Mouse (Mus musculus): Measurements from ENCODE around the gene Kcnrg.
"Not testable (repeated sequence)": the region's sequence is repeated elsewhere in the genome, so short reads cannot be mapped to it uniquely, and the experiment has no call there.

Gene Kcnrg

DNA sequence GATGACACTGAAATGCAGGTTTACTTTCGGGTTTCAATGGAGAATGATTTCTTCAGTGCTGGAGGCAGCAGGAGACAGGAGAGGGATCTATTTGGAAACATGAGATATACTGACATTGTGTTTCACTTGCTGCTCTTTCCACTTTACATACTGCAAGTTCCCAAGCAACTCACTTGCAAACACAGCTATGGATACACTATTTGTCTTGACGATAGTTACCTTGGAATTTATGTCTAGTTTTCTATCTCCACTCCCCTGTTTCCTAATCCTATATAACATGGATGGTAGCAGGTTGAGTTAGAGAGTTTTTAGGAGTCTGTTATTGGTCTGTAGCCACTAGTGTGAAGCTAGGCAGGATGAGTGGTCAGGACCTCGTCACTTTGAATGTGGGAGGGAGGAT is at the start of gene Kcnrg:
Kcnrg (plus strand) TSS at position 301 of the 400 bp plus-strand sequence.
- no peak for DNase-seq (ENCODE audit: low spot score in 2 of 2)

DNA sequence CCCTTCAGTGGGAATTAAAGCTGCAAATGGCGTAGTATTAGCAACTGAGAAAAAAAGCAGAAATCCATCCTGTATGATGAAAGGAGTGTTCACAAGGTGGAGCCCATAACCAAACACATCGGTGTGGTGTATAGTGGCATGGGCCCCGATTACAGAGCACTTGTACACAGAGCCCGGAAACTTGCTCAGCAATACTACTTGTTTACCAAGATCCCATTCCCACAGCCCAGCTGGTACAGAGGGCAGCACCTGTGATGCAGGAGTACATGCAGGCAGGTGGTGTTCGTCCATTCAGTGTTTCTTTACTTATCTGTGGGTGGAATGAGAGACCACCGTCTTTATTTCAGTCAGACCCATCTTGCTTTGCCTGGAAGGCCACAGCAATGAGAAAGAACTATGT is 48.4 kb upstream of the Kcnrg start:
- no peak for DNase-seq (ENCODE audit: low spot score in 2 of 2)

DNA sequence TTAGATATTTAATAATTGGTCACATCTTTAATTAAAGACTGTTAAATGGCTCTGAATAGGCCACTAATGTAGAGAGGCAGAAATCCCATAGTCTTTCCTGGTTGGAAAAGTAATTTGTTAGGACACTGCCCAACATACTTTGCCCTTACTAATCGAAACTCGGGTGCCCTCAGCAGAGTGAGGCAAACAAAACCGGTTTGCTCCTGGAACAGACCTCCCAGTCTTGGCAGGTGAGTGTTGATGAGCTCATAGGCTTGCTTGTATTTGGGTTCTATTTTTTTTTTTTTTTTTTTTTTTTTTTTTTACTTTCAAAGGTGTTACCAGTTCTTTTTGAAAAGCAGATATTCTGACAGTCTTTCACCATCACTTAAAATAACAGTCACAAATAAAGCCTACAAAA is 47.4 kb upstream of the Kcnrg start:
- DNase-seq (ENCODE audit: low spot score in 2 of 2): no peak

DNA sequence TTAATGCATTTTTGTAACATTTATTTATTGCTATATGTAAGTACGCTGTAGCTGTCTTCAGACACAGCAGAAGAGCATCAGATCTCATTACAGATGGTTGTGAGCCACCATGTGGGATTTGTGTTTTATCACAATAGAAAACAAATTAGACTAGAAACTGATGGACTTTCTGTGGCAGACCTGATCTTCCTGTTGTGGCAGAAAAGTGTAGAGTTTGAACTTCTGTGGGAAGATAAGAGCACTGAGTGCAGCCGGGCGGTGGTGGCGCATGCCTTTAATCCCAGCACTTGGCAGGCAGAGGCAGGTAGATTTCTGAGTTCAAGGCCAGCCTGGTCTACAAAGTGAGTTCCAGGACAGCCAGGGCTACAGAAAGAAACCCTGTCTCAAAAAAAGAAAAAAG is 41.0 kb upstream of the Kcnrg start:
- not testable (repeated sequence) for DNase-seq (ENCODE audit: low spot score in 2 of 2)

DNA sequence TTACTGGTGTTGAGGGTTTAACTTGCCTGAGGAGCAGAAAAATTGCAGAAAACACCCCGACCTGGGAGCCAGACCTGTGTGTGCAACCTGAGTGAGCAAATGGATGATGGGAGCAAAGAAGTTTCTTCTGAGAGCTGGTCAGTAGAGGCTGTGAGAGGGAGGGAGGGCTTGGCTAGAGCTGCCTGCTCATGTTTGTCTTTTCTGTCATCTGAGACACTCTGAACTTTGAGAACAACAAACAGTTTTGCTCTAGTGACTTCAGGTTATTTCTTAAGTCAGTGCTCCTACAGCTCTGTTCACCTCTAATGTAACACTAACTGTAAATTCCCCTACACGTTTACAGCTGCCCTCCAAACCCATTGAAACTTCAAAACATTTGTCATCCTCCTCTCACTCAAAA is 37.9 kb upstream of the Kcnrg start:
- DNase-seq (ENCODE audit: low spot score in 2 of 2): no peak

DNA sequence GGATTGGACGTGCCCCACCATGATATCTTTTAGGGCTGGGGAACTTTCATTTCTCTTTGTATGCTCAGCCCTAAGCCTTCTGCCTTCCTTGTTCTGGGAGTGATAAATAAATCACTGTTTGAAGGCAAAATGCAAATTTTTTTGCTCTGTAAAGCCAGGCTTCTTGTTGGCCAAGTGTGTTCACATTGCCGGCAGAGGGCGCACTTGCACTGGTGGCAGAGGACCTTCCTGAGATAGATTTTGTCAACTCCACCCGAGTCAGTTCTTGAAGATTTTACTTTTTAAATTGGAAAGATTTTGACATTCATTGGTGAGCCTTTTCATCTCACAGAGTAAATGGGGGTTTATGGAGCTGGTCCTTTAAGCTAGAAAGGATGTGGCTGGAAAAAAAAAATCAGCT is 35.9 kb upstream of the Kcnrg start:
- DNase-seq (ENCODE audit: low spot score in 2 of 2): peak; percentile 63 to 84

DNA sequence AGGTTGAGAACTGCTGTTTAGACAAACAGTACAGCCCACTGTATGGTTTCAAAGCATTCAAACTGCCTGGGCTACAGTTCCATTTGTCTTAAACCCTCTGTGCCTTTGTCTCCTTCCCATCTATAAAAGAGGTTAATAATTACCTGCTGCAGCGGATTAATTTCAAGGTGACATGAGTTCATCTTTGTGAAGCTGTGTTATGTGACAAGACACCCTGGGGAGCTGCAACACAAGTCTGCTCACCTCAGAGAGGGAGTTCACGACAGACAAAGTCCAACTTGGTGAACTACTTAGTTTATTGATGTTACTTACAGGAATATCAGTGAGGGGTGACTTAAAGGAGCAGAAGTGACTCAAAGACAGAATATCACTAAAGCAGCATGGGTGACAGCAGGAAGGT is 35.1 kb upstream of the Kcnrg start:
- no peak for DNase-seq (ENCODE audit: low spot score in 2 of 2)

DNA sequence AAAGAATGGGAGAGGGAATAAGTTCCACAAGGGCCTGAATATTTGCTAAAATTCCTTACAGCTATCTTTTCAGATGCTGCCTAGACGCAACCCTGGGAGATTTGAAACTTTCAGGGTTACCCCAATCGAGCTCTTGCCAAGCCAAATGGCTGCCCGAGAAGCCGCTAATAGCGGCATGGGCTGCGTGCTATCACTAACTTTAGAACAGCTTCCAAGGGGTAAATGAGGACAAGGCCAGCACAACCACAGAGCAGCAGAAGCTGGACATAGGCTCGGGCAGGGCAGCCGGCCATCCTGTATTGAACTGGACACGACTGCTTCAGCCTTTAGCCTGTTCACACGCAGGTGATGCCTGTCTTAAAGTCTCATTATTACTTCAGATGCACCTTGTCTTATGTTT is 32.2 kb upstream of the Kcnrg start:
- DNase-seq (ENCODE audit: low spot score in 2 of 2): no peak

DNA sequence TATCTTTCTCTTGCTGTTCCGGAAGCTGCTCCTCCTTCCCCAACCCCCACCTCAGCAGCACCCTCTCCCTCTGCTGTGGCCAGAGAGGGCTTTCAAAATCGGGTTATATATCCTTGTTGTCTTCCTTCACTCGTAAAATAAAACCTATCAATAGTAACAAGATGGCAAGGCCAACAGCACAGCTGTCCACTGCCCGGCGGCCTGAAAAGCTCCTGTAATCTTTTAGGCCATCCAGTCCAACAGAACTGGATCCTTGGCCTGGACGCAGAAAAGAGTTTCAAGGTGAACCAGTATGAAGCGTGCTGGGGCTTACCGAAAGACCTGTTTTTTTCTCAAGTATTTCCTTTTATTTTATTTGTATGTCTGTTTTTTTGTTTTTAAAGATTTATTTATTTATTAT is 31.3 kb upstream of the Kcnrg start:
- no peak for DNase-seq (ENCODE audit: low spot score in 2 of 2)

DNA sequence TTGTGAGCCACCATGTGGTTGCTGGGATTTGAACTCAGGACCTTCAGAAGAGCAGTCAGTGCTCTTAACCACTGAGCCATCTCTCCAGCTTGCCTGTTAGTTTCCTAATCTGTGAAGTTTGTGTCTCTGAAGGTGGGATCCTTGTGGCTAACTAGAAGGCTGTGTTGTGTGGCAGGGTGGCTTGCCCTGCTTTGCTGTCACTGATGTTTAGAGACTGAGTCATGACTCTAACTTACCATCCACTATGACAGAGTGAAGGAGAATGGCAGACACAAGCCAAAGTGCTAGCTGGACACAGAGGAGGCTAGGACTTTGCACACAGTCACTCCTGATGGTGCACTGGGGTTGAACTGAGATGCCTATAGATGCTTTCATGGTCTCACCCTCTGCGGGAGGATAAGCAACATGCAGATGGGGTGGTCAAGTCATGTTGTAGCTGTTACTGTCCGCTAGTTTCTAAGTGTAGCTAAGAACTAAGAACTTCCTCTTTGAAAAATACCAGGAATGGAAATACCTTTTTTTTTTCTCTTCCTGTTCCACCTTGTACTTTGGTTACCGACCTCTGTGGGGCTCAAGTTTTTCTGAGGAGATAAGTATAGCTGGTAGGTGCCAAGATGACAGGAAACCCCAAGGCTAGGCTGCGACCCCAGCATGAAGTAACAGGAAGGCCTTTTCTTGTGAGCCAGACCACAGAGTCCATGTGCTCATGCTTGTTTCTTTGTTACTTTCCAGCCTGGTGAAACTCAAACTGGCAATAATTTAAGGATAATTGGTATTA is 17.8 kb upstream of the Kcnrg start:
- DNase-seq (ENCODE audit: low spot score in 2 of 2): no peak

DNA sequence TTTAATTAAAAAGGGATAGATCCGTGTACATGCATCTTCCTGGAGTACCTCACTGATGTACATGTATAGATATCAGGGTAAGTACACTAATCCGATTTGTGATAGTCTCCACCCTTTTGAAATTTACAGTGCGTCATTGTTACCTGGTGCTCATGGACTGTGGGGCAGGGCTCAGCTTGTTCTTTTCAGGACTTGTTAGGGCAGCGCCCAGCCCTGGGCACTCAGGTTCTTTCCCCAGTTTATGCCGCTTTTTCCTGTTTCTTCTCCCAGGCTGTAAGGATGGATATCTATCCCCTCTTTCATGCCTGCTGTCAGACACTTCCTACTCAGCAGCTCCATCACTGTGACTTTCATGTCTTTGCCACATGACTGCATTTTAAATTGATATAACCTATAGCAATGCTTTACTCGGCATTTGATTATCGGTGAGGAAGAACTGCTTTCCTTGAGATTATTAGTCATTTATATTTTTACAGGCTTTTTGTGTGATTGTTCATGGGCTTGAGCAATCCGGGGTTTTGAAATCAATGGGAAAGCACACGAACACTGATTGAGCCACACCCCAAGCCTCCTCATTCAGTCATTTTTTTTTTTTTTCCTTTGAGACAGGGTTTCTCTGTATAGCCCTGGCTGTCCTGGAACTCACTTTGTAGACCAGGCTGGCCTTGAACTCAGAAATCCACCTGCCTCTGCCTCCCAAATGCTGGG is 10.4 kb upstream of the Kcnrg start:
- DNase-seq (ENCODE audit: low spot score in 2 of 2): no peak

DNA sequence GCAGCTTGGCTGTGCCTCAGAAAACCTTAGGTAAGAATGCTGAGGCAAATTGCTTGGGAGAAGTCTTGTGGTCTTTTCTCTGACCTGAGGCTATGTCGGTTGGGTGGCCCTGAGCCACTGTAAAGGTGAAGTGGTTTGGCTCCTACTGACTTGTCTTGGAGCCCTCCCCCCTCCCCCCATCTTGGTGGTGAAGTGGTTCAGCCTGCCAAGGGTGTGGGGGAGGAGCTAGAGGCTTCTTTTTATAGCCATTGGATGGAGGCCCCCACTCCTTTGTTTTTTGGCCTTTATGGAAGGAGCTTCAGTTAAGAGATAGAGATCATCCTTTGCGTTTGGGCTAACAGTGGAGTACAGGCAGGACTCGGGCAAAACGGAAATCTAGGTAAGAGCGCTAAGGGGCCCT is 9.3 kb upstream of the Kcnrg start, which contains the start of gene Trim13:
Trim13 (plus strand) TSS at position 280 of the 400 bp plus-strand sequence.
- DNase-seq (ENCODE audit: low spot score in 2 of 2): no peak

DNA sequence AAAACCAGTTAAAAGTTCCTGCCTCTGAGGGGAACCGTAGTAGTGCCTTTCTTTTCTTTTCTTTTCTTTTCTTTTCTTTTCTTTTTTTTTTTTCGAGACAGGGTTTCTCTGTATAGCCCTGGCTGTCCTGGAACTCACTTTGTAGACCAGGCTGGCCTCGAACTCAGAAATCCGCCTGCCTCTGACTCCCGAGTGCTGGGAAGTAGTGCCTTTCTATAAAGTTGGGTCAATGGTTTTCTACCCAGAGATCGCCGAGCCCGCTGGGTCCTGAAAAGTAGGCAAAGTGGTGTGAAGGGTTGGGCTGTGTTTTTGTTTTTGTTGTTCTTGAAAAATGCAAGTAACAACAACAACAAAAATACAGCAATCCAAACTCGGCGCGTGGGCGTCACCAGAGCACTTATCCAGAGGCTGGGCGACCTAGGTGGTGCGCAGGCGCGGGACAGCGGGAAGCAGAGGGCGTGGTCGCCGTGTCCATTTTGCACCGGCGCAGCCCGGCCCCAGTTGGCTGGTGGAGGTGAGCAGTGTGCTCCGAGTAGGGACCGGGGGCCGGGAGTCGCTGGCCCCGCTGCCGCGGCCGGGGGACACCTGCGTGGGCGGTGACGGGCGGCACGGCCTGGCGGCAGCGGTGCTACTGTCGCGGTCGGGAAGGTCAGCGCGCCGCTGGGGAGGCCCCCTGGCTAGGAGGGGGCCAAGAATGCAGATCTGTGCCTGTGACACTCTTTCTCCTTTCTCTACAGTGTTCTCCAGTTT is 8.0 kb upstream of the Kcnrg start:
- DNase-seq (ENCODE audit: low spot score in 2 of 2): peak; percentile 83 to 86

DNA sequence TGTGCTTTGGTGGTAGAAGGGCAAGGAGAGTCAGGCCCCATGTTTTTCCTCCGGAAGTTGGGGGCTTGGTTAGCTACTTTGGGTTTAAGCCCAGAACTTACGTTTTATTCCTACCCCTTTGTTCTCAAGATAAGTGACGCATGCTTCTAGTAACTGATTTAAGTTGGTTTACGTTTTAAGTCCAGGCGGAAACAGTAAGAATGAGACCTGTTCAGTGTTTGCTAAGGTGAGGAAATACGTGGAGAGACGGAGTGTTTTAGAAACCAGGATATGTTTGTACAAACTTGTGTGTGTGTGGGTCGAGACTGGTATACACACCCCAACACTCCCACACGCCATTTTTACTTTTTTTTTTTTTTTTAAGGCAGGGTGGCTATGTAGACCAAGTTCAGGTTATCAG is 5.9 kb upstream of the Kcnrg start:
- no peak for DNase-seq (ENCODE audit: low spot score in 2 of 2)

DNA sequence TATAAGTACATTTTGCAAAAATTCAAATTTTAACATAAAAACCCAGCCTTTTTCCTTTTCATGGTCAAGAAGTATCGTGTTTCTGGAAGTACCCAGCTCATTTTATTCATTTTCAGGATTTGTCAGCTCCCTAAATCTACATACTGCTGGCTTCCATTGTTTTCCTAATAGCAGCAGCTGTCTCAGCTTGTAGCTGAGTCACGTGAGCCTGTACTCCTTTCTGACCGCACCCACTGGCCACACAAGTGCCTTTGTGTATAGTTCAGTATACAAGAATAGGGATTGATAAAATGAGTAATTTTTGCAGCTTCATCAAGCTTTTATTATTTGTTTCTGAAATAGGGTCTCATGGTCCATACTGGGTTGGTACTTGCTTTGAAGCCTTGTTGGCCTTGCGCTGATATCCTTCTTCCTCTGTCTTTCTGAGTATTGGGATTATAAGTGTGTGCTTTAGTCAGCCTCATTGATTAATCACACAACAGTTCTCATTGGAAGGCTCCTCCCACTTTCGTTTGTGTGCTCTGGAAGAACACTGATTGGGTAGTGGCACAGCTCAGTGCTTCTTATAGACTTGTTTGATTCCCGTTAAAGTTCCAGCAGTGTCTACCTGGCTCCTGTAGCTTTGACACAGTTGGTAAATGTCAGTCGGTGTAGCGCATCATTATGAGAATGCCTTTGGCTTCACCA is 4.0 kb upstream of the Kcnrg start:
- no peak for DNase-seq (ENCODE audit: low spot score in 2 of 2)

DNA sequence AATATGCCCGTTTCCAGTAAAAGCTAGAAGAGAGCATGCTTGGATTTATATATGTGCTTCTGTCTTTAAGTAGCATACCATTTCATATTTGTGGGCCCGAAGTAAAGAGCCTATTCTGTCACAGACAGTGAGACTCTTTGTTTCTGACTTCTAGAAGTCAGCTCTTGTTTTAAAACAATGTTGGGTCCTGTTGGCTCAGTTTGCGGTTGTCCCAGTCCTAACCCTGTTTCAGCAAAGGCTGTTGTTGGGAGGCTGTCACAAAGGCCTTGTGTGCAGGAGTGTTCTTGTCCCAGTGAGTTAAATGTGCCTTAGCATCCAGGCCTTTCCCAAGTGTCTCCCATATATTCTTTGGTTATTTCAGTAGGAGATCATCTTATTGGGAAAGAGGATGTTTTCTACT is 3.2 kb upstream of the Kcnrg start:
- no peak for DNase-seq (ENCODE audit: low spot score in 2 of 2)

DNA sequence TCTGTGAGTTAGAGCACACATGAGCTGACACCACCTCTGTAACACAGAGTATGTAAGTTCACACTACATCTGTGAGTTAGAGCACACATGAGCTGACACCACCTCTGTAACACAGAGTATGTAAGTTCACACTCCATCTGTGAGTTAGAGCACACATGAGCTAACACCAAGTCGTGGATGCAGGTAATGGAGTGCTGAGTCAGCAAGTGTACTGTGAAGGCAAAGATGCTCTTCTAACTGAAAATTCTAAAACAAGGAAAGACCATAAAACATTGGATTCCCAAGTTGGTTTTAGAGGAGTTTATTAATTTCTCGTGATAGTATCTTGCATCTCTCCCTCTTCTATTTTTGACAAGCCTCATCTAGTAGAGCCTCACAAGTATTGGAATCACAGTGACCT is 1.2 kb upstream of the Kcnrg start:
- DNase-seq (ENCODE audit: low spot score in 2 of 2): not testable (repeated sequence)

DNA sequence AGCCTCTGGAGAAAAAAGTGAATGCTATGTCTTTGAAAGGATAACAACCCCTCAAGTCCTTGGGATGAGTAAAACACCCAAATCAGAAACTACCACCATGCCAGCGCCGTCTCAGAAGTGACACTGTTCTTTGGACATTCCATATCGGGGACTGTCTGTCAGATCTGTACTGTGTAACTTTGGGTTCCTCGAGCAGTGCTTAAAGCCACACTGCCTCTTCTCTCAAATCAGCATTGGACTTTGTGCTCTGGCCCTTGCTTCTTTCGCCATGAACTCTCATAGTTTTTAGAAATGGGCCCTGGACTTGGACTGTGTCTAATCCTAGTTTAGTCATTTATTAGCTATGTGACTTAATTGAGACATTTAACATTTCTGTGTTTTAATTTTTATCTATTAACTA is 4.5 kb downstream of the Kcnrg start:
- DNase-seq (ENCODE audit: low spot score in 2 of 2): no peak

DNA sequence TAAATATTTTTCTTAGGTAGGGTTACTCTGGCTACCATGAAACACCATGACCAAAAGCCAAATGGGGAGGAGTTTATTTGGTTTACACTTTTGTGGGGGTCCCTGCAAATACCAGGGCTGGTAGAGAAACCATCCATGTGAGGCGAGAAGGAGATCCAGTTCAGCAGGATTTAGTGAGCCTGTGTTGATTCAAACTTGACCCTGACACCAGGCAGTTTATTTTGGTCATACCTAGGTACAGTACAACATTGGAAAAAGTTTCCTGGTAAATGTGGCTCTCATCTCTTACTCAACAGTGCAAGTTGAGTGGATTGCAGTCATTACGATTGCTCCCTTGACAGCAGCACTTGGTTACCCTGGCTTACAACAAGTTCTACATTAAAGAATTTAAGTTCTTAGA is 6.1 kb downstream of the Kcnrg start:
- DNase-seq (ENCODE audit: low spot score in 2 of 2): no peak

DNA sequence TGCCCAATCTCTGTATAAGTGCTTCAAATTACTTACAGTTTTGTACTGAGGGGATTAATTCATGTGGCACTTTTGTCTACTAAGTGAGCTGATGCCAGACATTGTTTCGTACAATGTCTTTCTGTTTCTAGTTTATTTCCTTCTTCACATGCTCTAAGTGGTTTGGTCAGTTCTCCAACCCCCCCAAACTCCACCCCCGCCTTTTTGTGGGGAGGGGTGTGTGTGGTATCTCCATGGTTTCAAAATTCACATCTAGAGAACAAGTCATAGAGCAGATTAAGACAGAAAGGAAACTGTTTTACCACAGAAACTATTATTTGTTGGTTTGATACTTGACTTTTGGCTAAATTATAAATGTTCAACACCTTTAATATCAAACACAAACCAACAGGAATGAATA is 13.1 kb downstream of the Kcnrg start:
- no peak for DNase-seq (ENCODE audit: low spot score in 2 of 2)

DNA sequence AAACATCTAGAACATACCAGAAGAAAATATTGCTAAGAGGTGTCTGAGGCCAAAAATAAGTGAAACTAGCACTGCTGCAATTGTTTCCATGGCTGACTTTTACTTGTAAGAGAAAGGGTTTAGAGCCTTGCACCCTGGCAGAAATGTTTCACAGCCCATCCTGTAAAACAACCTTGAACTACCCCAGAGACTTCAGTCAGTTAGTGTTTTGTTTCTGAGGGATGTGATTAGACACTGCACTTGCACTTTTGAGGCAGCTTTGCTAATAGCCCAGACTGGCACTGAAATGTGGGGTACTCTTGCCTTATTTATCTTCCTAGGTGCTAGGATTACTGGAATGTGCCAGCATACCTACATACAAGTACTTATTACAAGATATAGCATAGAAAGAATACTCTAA is 28.7 kb downstream of the Kcnrg start:
- DNase-seq (ENCODE audit: low spot score in 2 of 2): no peak

DNA sequence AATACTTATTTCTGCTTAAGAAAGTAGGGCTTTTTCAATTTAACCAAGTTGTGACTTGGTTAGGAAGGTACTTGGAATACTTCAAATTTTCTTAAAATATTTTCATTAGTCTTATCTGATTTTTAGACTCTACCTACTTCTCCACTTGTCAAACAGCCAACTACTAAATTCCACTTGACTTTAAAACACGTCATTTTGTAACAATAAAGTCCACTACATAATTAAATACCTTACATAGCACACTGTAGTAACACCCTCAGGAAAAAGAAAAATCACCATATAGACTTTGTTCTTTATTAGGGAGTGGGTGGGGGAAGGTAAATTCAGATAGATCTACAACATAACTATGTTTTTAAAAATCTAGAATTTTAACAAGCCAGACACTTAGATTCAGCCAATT is 35.4 kb downstream of the Kcnrg start:
- no peak for DNase-seq (ENCODE audit: low spot score in 2 of 2)

Data from spleen, postnatal 14 days (tissue).